Mouse (Mus musculus) bone marrow macrophage, adult 2 months (primary cell): ENCODE data around the gene Pcsk5.

ENCODE experiments used
- CTCF ChIP-seq: IDR thresholded peaks from 2 replicates; pipeline ENCODE4 v1.5.1; 2012; ENCODE audit warnings: low read depth, mild to moderate bottlenecking, low read length, moderate library complexity
- POLR2A ChIP-seq: IDR thresholded peaks from 2 replicates; pipeline ENCODE4 v1.6.1; 2012; ENCODE audit warnings: mild to moderate bottlenecking, low read depth, low read length, borderline replicate concordance

DNA sequence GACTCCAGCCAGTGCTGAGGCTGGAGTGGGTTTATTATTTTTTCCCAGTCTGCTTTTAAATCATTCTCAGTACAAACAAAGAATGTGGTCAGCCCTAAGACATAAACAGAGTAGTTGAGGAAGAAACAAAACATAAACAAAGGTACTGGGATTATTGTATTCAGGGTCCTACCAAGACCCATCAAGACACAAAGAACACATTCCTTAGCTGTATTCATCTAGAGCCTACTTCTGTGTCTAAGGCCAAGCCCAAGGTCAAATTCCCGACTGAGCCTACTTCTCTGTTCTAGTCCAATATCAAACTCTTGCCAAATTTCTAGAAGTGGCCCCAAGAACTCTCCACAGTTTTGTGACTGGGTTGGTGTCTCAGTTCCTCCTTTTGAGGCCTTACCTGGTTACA, 419.6 kb downstream of the Pcsk5 start:
- no peak for TF ChIP-seq CTCF
- no peak for TF ChIP-seq POLR2A
